Mouse (Mus musculus) spleen, adult 18-20 months (tissue): Measurements from ENCODE around the gene Lrguk.

ENCODE experiments used
- DNase-seq, 2 experiments: peaks; one replicate each; pipeline ENCODE4 v3.0.0; 2022; ENCODE audit warnings: mixed read lengths in 2 of 2

Gene Lrguk

GRCm38 (mm10) chr6:34028933-34029745 is at the start of gene Lrguk:
Gene Lrguk (plus strand): TSS chr6:34029448.
- DNase-seq = peak; percentile 72 to 80

- DNase-seq = no peak
These were observed 46.5 kb upstream of the Lrguk start for GRCm38 (mm10) chr6:33982709-33983108.

DNA sequence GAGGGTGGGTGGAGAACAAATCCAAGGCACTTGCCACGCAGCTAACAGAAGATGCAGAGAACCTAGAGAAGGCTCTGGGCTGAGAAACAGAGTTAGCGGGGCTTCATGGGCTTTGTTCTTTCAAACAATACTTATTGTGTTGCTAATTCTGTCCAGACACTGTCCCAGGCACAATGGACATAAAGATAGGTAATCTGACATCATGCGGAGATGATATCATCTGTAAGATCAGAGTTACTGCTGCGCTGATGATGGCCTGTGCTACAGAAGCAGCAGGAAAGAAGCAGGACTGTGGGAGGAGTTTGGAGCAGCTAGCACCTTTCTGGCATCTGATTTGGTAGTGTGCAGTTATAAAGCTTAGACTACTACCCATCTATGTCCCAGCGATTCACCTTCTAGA is 42.1 kb upstream of the Lrguk start:
- DNase-seq = no peak

DNA sequence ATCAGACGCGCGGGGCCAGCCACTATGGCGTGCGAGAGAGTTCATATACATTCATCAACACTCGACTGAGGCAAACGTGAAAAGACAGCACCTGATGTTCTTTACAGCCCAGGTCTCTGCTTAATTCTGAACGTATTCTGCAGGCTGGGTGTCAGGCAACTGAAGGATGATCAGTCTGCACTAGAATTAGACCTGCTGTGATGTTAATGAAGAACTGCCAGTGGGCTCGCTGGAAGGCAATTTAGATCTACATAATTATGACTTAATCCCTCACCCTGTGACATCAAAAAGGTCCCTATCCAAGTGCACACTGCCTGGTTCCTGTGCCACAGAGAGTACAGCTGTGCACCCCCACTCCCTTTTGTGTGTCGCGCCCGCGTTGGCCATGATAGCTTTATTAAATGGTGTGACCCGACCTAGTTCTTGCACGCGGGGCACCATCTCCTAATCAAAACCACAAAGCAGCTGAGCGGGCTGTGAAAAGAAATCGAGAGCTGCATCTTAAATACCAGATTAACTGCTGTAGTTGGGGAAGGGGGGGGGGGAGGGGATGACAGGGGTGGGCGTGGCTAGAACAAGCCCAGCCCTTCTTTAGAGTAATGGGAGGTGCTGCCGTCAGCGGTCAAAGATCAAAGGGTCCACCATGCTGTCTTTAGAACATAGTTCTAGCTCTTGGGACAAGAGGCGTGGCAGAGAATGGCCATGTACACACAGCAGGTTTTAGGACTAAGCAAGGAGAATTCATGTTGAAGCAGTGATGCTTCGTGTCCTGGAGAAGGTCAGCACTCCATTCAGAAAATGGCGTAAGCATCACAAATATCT is 36.8 kb upstream of the Lrguk start:
- no peak for DNase-seq

- DNase-seq = no peak
These were observed 35.4 kb upstream of the Lrguk start for GRCm38 (mm10) chr6:33993842-33994241.

- no peak for DNase-seq
These were observed 30.7 kb upstream of the Lrguk start for GRCm38 (mm10) chr6:33998590-33998989.

DNA sequence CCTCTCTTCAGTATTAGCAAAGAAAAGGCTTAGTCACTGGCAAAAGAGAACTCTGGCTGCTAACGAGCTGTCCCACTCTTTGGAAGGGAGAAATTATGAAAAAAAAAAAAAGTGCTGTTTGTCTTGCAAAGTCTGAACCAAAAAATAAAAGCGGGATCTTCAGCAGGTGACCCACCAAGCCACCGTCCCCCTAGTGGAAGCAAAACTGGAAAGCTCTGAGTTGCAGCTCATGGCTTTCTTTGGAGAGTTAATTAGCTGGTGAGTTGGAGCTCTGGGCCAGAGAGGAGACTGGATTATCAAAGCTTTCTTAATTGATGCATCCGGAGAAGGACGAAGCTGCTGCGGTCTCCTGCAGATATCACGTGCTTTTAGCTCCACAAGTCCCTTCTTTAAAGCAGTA is 29.7 kb upstream of the Lrguk start:
- no peak for DNase-seq

DNA sequence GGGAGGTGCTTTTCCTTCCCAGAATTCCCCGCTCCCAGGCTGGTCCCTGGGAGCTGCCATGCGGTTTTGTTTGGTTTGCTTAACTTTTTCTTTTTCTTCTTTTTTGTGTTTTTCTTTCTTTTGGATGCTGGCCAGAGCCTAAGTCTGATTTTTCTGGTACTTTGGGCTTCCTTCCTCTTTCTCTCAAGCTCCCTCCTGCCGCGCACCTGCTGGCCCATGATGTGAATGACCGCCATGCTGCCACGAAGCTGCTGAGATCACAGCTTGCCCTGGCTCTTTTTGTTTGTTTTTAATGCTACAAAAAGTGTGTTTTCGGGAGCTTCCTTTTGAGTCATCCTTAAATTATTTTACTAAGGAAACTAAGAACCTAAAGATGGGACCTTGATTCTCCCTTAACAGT is 28.6 kb upstream of the Lrguk start:
- DNase-seq = no peak

GRCm38 (mm10) chr6:34003033-34003432 is 26.2 kb upstream of the Lrguk start:
- DNase-seq = no peak

- no peak for DNase-seq
These were observed 15.8 kb upstream of the Lrguk start for GRCm38 (mm10) chr6:34013469-34013868.

GRCm38 (mm10) chr6:34029746-34030027 is 439 bp downstream of the Lrguk start:
- DNase-seq = no peak

DNA sequence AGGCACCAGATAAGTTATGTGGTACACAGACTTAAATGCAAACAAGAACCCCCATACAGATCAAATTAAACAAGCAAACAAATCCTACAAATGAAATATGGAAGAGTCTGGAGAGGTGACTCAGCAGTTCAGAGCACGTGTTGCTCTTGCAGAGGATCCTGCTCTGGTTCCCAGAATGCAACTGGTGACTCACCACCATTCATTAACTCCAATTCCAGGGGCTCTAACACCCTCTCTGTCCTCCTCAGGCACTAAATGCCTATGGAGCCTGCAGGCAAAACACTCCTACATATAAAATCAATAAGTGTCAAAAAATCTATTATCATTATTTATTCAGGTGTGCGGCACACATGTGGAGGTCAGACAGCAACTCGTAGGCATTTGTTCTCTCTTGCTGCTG is 4.8 kb downstream of the Lrguk start:
- no peak for DNase-seq

GRCm38 (mm10) chr6:34034577-34035461 is 5.6 kb downstream of the Lrguk start:
- no peak for DNase-seq

GRCm38 (mm10) chr6:34040624-34041235 is 11.5 kb downstream of the Lrguk start:
- peak in 1 of 2 experiments; percentile 79 for DNase-seq

GRCm38 (mm10) chr6:34041589-34042280 is 12.5 kb downstream of the Lrguk start:
- DNase-seq = no peak

DNA sequence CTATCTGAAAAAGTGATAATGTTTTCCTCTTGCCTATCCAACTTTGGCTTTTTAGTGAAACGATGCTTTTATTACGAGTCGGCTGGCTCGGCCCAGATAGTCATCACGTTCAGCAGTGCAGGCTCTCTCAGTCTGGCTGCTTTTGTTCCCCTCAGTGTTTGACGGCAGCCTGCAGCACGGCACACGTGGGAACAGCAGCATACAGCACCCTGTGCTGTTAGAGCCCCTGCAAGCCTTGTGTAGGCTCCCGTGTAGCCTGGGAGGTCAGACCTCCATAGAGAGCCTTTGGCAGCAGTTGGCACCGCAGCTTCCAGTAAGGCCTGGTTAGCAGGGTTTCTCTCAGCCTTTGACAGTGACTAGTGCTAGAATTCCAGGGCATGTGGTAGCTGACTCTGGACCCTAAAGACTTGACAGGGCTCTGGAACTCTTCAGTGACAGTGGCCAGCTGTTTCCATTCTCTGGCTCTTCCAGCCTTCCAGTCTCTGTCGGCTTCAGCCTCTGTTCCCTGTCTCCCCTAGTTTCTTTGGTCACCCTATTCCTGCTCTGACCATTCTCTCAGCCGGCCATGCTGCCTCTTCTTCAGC is 15.1 kb downstream of the Lrguk start:
- no peak for DNase-seq

- DNase-seq = no peak
These were observed 15.7 kb downstream of the Lrguk start for GRCm38 (mm10) chr6:34044846-34045540.

GRCm38 (mm10) chr6:34046551-34047186 is 17.4 kb downstream of the Lrguk start:
- DNase-seq = no peak

GRCm38 (mm10) chr6:34049433-34049832 is 20.2 kb downstream of the Lrguk start:
- DNase-seq = no peak

DNA sequence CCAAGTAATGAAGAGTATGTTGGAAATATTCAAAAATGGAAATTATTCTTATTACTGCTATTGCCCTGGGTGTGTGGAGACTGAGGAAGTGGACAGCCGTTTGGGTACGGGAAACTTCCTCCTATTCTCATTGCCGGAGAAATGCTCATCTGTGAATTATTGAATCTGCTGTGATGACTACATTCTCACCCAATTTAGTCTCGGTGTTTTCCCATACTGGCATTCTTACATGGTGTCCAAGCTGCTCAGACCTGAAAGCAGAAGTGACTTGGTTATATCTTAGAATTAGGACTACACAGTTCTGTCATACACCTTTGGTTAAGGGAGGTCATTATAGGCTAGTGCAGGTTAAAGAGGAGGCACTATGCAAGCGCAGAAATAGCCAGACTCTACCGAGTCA is 30.5 kb downstream of the Lrguk start:
- no peak for DNase-seq

DNA sequence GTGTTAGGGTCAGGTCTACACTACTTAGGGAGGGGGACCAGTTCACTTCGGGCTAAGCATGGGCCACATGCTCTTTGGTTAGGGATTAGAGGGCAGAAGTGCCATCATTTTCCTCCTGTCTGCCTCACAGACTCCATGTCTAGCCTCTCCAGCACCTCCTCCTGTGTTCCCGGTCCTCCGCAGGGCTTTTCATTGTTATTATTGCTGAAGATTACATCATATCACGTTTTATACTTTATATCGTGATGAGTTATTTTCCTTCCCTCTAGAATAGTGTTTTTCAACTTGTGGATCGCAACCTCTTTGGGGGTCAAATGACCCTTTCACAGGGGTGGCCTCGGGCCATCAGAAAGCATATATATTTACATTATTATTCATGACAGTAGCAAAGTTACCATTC is 37.5 kb downstream of the Lrguk start:
- no peak for DNase-seq
